Mouse (Mus musculus): ENCODE measurements around the gene Cchcr1. TPM values are rescaled to one million over a fixed set of nuclear protein-coding genes. Genes with fewer than 3 reads are reported as not detected.

The Cchcr1 gene
- polyA plus RNA-seq, 2 experiments: 11.6 to 43.2 TPM

GRCm38 (mm10) chr17:35550143-35550494 is 33.2 kb downstream of the Cchcr1 start:
- H3K9ac ChIP-seq (ENCODE audit: low read depth, low read length, severe bottlenecking): no peak overlapping the region
- 93% methylated on average over 4 of the region's 4 CpGs for WGBS
- H3K27me3 ChIP-seq (ENCODE audit: control insufficient read depth, insufficient read depth, low read length): no peaks in the 10 kb centered on the region
- no peak for TF ChIP-seq POLR2A (IDR thresholded peaks at IDR 0.05; ENCODE audit: borderline replicate concordance, extremely low read depth, insufficient read depth, insufficient read length)
- H3K36me3 ChIP-seq (ENCODE audit: control insufficient read depth, insufficient read depth, low read length): no peaks in the 10 kb centered on the region
- no peaks in the 10 kb centered on the region for H3K9me3 ChIP-seq (ENCODE audit: control insufficient read depth, low read length)
- no peak for DNase-seq (ENCODE audit: low spot score)
- no peak overlapping the region for H3K4me3 ChIP-seq (replicated peaks; ENCODE audit: low read length)
- no peaks in the 10 kb centered on the region; the same call in 1 of the 2 replicates for H3K4me1 ChIP-seq (ENCODE audit: control insufficient read depth, insufficient read depth, low read length)
- no peak overlapping the region for H3K4me2 ChIP-seq (replicated peaks; ENCODE audit: low read depth, low read length, severe bottlenecking)
- H3K27ac ChIP-seq (replicated peaks; ENCODE audit: low read depth, low read length): peak overlapping the region; percentile 2; the same call in 1 of the 2 replicates
- ATAC-seq (ENCODE audit: low FRiP score, low read depth): no peak

GRCm38 (mm10) chr17:35550871-35551270 is 34.0 kb downstream of the Cchcr1 start:
- ATAC-seq (ENCODE audit: low FRiP score, low read depth): no peak
- no peak for DNase-seq (ENCODE audit: low spot score)
- H3K4me3 ChIP-seq (replicated peaks; ENCODE audit: low read length): no peak overlapping the region
- H3K27me3 ChIP-seq (ENCODE audit: control insufficient read depth, insufficient read depth, low read length): no peaks in the 10 kb centered on the region
- no peak overlapping the region for H3K9ac ChIP-seq (ENCODE audit: low read depth, low read length, severe bottlenecking)
- no peak overlapping the region for H3K27ac ChIP-seq (replicated peaks; ENCODE audit: low read depth, low read length)
- no peaks in the 10 kb centered on the region; the same call in 1 of the 2 replicates for H3K4me1 ChIP-seq (ENCODE audit: control insufficient read depth, insufficient read depth, low read length)
- no peaks in the 10 kb centered on the region for H3K36me3 ChIP-seq (ENCODE audit: control insufficient read depth, insufficient read depth, low read length)
- no peaks in the 10 kb centered on the region for H3K9me3 ChIP-seq (ENCODE audit: control insufficient read depth, low read length)
- 36% methylated on average over 8 of the region's 8 CpGs for WGBS
- H3K4me2 ChIP-seq (replicated peaks; ENCODE audit: low read depth, low read length, severe bottlenecking): no peak overlapping the region
- no peak for TF ChIP-seq POLR2A (IDR thresholded peaks at IDR 0.05; ENCODE audit: borderline replicate concordance, extremely low read depth, insufficient read depth, insufficient read length)

DNA sequence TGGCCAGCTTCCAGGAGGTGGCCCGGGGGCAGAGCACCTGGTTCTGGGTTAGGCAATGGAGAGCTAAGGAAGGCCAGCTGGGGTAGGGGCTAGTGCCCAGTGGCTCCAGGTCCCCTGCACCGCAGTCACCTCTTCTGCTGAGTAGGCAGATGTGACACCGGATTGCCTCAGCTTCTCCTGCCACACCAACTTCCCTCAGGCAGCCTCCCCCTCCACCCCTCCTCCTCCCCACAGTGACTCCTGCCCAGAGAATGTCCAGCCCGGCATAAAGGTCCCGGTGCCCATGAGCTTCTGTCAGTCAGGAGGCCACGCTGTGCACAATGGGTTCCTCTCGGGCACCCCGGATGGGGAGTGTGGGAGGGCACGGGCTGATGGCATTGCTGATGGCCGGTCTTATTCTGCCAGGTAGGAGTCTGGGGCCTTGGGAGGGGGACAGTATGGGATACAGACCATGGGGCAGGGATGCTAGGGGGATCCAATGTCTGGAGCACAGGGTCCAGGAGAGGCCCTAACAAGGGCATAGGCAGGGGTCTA is 35.0 kb downstream of the Cchcr1 start, which contains the start of gene Cdsn:
Gene Cdsn (plus strand): TSS at position 248 of the 534 bp plus-strand sequence.
- ATAC-seq (ENCODE audit: low FRiP score, low read depth) (no peak), DNase-seq (ENCODE audit: low spot score) (no peak)
- Histone ChIP-seq H3K4me3 (replicated peaks; ENCODE audit: low read length) (no peak within 1 kb of the TSS), H3K27ac (replicated peaks; ENCODE audit: low read depth, low read length) (no peak within 1 kb of the TSS), H3K9me3 (ENCODE audit: control insufficient read depth, low read length) (no peaks in the 10 kb centered on the region), H3K4me2 (replicated peaks; ENCODE audit: low read depth, low read length, severe bottlenecking) (no peak within 1 kb of the TSS), H3K36me3 (ENCODE audit: control insufficient read depth, insufficient read depth, low read length) (no peaks in the 10 kb centered on the region), H3K4me1 (ENCODE audit: control insufficient read depth, insufficient read depth, low read length) (no peaks in the 10 kb centered on the region; the same call in 1 of the 2 replicates), H3K27me3 (ENCODE audit: control insufficient read depth, insufficient read depth, low read length) (no peaks in the 10 kb centered on the region), H3K9ac (ENCODE audit: low read depth, low read length, severe bottlenecking) (no peak within 1 kb of the TSS)
- TF ChIP-seq POLR2A (IDR thresholded peaks at IDR 0.05; ENCODE audit: borderline replicate concordance, extremely low read depth, insufficient read depth, insufficient read length): no peak
- WGBS: 84% methylated on average over 10 of the region's 10 CpGs

DNA sequence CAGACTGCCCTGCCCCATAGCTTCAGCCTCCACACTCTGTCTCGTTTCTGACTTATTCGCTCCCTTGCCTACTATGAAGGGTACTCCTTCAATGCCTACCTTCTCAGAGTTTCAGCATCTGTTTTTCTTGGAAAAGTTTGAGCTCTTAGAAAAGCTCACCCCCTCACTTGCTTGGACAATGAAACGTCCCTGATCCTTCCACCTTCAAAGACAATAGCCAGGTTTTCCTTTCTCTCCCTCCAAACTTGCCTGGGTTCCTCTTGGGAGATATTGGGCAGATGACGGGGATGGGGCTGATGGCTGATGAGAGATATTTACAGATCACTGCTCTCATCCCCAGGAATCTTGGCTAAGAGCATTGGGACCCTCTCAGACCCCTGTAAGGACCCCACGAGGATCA is 37.4 kb downstream of the Cchcr1 start:
- ATAC-seq (ENCODE audit: low FRiP score, low read depth) (no peak), DNase-seq (ENCODE audit: low spot score) (no peak)
- no peaks in the 10 kb centered on the region for H3K9me3 ChIP-seq (ENCODE audit: control insufficient read depth, low read length)
- no peak overlapping the region for H3K4me2 ChIP-seq (replicated peaks; ENCODE audit: low read depth, low read length, severe bottlenecking)
- no peak overlapping the region for H3K9ac ChIP-seq (ENCODE audit: low read depth, low read length, severe bottlenecking)
- 82% methylated on average over 5 of the region's 5 CpGs for WGBS
- H3K27me3 ChIP-seq (ENCODE audit: control insufficient read depth, insufficient read depth, low read length): no peaks in the 10 kb centered on the region
- H3K36me3 ChIP-seq (ENCODE audit: control insufficient read depth, insufficient read depth, low read length): no peaks in the 10 kb centered on the region
- no peak overlapping the region for H3K4me3 ChIP-seq (replicated peaks; ENCODE audit: low read length)
- H3K27ac ChIP-seq (replicated peaks; ENCODE audit: low read depth, low read length): no peak overlapping the region
- H3K4me1 ChIP-seq (ENCODE audit: control insufficient read depth, insufficient read depth, low read length): no peaks in the 10 kb centered on the region; the same call in 1 of the 2 replicates
- TF ChIP-seq POLR2A (IDR thresholded peaks at IDR 0.05; ENCODE audit: borderline replicate concordance, extremely low read depth, insufficient read depth, insufficient read length): no peak

DNA sequence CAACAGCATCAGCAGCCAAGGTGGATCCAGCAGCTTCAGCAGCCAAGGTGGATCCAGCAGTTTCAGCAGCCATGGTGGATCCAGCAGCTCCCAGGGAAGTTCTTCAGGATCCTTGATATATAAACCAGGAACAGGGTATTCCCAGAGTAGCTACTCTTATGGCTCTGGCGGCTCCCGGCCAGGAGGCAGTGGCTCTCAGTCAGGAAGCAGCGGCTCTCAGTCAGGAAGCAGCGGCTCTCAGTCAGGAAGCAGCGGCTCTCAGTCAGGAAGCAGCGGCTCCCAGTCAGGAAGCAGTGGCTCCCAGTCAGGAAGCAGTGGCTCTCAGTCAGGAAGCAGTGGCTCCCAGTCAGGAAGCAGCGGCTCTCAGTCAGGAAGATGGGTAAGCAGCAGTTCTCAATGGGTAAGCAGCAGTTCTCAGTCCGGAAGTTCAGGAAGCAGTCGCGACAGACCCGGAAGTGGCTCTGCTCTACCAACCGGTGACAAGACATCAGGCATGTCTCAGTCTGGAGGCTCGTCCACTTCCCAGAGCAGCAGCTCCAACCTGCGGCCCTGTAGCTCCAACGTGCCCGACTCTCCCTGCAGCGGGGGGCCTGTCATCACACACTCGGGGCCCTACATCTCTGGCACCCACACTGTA is 38.0 kb downstream of the Cchcr1 start:
- WGBS: 93% methylated on average over 18 of the region's 18 CpGs
- no peak overlapping the region for H3K9ac ChIP-seq (ENCODE audit: low read depth, low read length, severe bottlenecking)
- no peak overlapping the region for H3K4me2 ChIP-seq (replicated peaks; ENCODE audit: low read depth, low read length, severe bottlenecking)
- no peak for DNase-seq (ENCODE audit: low spot score)
- H3K9me3 ChIP-seq (ENCODE audit: control insufficient read depth, low read length): no peaks in the 10 kb centered on the region
- H3K36me3 ChIP-seq (ENCODE audit: control insufficient read depth, insufficient read depth, low read length): no peaks in the 10 kb centered on the region
- no peak for ATAC-seq (ENCODE audit: low FRiP score, low read depth)
- H3K4me1 ChIP-seq (ENCODE audit: control insufficient read depth, insufficient read depth, low read length): no peaks in the 10 kb centered on the region
- no peak overlapping the region for H3K27ac ChIP-seq (replicated peaks; ENCODE audit: low read depth, low read length)
- H3K27me3 ChIP-seq (ENCODE audit: control insufficient read depth, insufficient read depth, low read length): no peaks in the 10 kb centered on the region
- no peak for TF ChIP-seq POLR2A (IDR thresholded peaks at IDR 0.05; ENCODE audit: borderline replicate concordance, extremely low read depth, insufficient read depth, insufficient read length)
- no peak overlapping the region for H3K4me3 ChIP-seq (replicated peaks; ENCODE audit: low read length)

Measured in limb, embryonic 14.5 days (tissue).